Mouse (Mus musculus) testis, postnatal 10 days (tissue): ENCODE measurements around the gene Gak.
A peak's percentile ranks its signal among the peaks of the same experiment; 100 is the strongest.

Source experiments
- DNase-seq: peaks from one replicate; pipeline ENCODE4 v3.0.0; 2021; ENCODE audit warnings: low spot score

Gak gene

GRCm38 (mm10) chr5:108599923-108600322, 29.6 kb downstream of the Gak start:
- no peak for DNase-seq

GRCm38 (mm10) chr5:108581361-108581891, 48.1 kb downstream of the Gak start:
- no peak for DNase-seq

GRCm38 (mm10) chr5:108573054-108573453, 56.5 kb downstream of the Gak start:
- no peak for DNase-seq

- DNase-seq, result no peak
Measured at GRCm38 (mm10) chr5:108570991-108571390, 58.6 kb downstream of the Gak start.

- DNase-seq, result no peak
Measured at GRCm38 (mm10) chr5:108567104-108567503, 62.5 kb downstream of the Gak start.

GRCm38 (mm10) chr5:108566523-108566922, 63.0 kb downstream of the Gak start:
- DNase-seq, result no peak

- no peak for DNase-seq
Measured at GRCm38 (mm10) chr5:108565381-108565780, 64.2 kb downstream of the Gak start.

GRCm38 (mm10) chr5:108564346-108564745, 65.2 kb downstream of the Gak start:
- DNase-seq, result no peak

- DNase-seq, result no peak
Measured at GRCm38 (mm10) chr5:108562483-108562882, 67.1 kb downstream of the Gak start.

GRCm38 (mm10) chr5:108556986-108557385, 72.6 kb downstream of the Gak start:
- no peak for DNase-seq

- no peak for DNase-seq
Measured at GRCm38 (mm10) chr5:108554041-108554440, 75.5 kb downstream of the Gak start.

GRCm38 (mm10) chr5:108550207-108550594, 79.4 kb downstream of the Gak start:
- peak; percentile 43 for DNase-seq

- peak; percentile 84 for DNase-seq
Measured at GRCm38 (mm10) chr5:108549489-108550206, 79.9 kb downstream of the Gak start, which contains the start of gene Cplx1. Gene Cplx1 (minus strand): TSS chr5:108550024.

GRCm38 (mm10) chr5:108549137-108549488, 80.4 kb downstream of the Gak start:
- no peak for DNase-seq

- no peak for DNase-seq
Measured at GRCm38 (mm10) chr5:108547636-108548035, 81.9 kb downstream of the Gak start.

GRCm38 (mm10) chr5:108543516-108544291, 85.9 kb downstream of the Gak start:
- DNase-seq, result no peak

- DNase-seq, result no peak
Measured at GRCm38 (mm10) chr5:108534188-108534587, 95.4 kb downstream of the Gak start.

GRCm38 (mm10) chr5:108522597-108522996, 107.0 kb downstream of the Gak start:
- no peak for DNase-seq

- DNase-seq, result no peak
Measured at GRCm38 (mm10) chr5:108521896-108522295, 107.7 kb downstream of the Gak start.

GRCm38 (mm10) chr5:108521016-108521415, 108.5 kb downstream of the Gak start:
- DNase-seq, result no peak

- no peak for DNase-seq
Measured at GRCm38 (mm10) chr5:108520153-108520552, 109.4 kb downstream of the Gak start.
